Mouse (Mus musculus): Measurements from ENCODE around the gene Pptc7.

- TF ChIP-seq HCFC1 (IDR thresholded peaks at IDR 0.05; ENCODE audit: borderline replicate concordance, insufficient read depth, low read length): no peak
- no peak for TF ChIP-seq MAFK (IDR thresholded peaks at IDR 0.05; ENCODE audit: insufficient read depth, low read depth, low read length)
- TF ChIP-seq CHD2 (IDR thresholded peaks at IDR 0.05; ENCODE audit: low read depth, low read length): no peak
- no peak for TF ChIP-seq ZNF384 (IDR thresholded peaks at IDR 0.05; ENCODE audit: low read depth, low read length)
Observed at GRCm38 (mm10) chr5:122258027-122258741, 26.0 kb upstream of the Pptc7 start.
